Mouse (Mus musculus) liver, adult 2 months (tissue): ENCODE data around the gene Cyb5r1.

Experiments
- CTCF ChIP-seq: fragments of 200-500 bp; IDR thresholded peaks from 2 replicates; pipeline ENCODE4 v1.5.1; 2011; ENCODE audit warnings: low read depth, low read length, control low read depth
- POLR2A ChIP-seq: fragments of 200-500 bp; IDR thresholded peaks from 2 replicates; pipeline ENCODE4 v1.6.1; 2011; ENCODE audit warnings: low read length, control low read depth; ENCODE audit not compliant: insufficient read depth; ENCODE audit errors: extremely low read depth

GRCm38 (mm10) chr1:134433473-134433872 is 28.1 kb downstream of the Cyb5r1 start:
- no peak for TF ChIP-seq POLR2A
- no peak for TF ChIP-seq CTCF
